Mouse (Mus musculus): Measurements from ENCODE around the gene Sugct. TPM values are rescaled to one million over a fixed set of nuclear protein-coding genes. Genes with fewer than 3 reads are reported as not detected.
A peak's percentile ranks its signal among the peaks of the same experiment; 100 is the strongest.
"Not testable (repeated sequence)": the region's sequence is repeated elsewhere in the genome, so short reads cannot be mapped to it uniquely, and the experiment has no call there.

Sugct gene
- total RNA-seq, 1 experiment from 2014 or later = 7.7 TPM

- no peak for DNase-seq
Observed at GRCm38 (mm10) chr13:17604670-17605069, 90.7 kb downstream of the Sugct start.

DNA sequence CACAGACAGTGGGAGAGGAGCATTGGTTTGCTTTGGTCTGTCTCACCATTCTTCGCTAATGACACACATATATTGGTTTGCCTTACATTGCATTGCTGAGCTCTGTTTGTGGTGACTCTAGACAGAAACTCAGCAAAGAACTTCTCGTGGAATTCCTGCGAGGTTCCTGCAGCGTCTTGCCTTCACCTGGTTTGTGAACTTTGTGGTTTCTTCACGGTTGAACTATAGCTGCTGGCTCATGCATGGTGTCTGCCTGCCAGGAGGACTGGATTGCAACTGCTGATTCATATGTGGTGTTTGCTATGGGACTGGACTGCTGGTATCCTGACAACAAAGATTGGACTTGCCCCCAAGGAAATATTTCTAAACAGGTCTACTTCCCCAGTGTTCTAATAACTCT, 91.6 kb downstream of the Sugct start:
- DNase-seq = no peak

GRCm38 (mm10) chr13:17585267-17585913, 110.0 kb downstream of the Sugct start:
- no peak for DNase-seq

GRCm38 (mm10) chr13:17584804-17585203, 110.5 kb downstream of the Sugct start:
- DNase-seq = peak; percentile 6

DNA sequence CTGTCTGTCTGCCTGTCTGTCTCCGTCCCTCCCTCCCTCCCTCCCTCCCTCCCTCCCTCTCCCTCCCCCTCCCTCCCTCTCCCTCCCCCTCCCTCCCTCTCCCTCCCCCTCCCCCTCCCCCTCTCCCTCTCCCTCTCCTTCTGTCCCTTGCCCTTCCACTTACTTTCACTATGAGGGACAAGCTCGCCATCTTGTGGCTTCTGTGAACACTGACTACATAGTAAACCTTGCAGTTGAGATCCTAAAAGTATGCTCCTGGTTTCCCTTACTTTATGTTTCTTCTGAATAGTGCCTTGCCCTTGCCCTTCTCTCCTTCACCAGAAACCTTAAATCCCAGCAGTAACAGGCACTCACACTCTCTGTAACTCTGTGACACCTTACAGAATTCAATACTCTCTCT, 113.7 kb downstream of the Sugct start:
- no peak for DNase-seq

- no peak for DNase-seq
Observed at GRCm38 (mm10) chr13:17559357-17559756, 136.0 kb downstream of the Sugct start.

DNA sequence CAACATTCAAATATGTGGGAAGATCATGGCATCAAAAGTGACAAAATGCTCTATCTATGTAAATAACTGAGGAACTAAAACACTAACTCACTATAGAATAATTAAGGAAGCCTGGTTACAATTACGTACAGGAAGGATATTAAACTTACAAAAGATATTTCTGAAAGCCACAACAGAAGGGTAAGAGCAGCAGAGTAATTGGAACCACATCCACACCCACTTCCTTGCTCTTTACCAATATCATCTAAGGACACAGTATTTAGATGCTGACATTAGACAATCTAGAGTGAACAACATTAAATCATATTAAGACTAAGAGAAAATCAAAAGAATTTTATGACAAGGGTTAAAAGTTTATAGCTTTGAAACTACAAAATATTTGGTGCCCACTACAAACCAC, 159.0 kb downstream of the Sugct start:
- no peak for DNase-seq

GRCm38 (mm10) chr13:17534871-17535270, 160.5 kb downstream of the Sugct start:
- no peak for DNase-seq

DNA sequence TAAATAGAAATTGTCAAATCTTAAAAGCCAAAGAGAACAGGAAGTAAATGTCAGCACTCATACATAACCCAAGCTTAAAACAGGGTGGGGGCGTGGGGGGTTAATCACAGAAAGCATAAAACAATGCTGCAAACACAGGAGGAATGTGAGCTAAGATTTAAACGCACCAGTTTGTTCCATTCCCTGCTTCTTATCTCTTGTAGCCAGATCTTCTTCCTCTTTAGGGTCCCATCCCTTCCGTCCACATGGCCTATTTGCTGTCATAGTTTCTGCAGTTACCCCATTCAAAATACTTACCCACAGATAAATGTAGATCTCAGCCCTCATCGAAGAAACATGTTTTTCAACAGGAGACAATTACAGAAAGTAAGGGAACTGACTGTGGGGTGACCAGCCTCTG, 160.9 kb downstream of the Sugct start:
- no peak for DNase-seq

- no peak for DNase-seq
Observed at GRCm38 (mm10) chr13:17511184-17511778, 184.1 kb downstream of the Sugct start.

DNA sequence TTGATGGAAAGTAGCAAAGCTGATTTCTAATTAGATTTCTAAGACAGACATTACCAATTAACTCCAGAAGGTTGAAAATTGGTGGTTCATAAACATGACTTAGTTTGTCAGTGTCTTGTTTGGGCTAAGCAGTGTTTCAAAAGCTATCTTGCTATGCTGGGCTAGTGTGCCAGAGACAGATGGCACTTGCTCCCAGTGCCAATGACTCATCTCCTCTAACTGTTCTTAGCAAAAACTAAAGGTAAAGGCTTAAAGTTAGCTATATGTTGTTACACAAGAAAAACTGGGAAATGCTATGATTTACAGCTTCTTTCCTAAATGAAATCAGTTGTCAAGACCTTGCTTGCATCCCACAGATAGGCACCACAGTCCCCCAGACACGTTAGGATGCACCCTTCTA, 200.4 kb downstream of the Sugct start:
- DNase-seq = no peak

DNA sequence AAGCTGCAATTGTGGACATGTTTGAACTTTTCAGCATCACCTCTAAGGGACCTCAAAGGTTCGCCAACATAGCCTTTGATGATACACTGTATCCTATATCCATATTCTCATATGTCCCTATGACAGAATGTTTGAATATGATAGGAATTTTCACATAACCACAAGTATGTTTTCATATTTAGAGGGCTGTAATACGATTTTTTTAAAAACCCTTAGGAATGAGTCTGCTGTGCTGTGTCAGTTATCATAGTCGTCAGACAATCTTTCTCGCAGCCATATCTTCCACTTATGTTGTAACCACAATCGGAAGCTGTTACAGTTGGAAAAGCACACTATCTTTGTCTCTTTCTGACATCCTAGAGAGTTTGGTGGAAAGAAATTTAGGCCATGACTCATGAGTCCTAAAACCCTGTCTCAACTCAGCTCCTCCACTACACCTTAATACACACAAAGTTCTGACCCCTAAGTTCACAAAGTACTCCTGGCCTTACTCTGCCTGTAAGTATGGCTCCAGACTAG, 201.2 kb downstream of the Sugct start:
- DNase-seq = no peak

DNA sequence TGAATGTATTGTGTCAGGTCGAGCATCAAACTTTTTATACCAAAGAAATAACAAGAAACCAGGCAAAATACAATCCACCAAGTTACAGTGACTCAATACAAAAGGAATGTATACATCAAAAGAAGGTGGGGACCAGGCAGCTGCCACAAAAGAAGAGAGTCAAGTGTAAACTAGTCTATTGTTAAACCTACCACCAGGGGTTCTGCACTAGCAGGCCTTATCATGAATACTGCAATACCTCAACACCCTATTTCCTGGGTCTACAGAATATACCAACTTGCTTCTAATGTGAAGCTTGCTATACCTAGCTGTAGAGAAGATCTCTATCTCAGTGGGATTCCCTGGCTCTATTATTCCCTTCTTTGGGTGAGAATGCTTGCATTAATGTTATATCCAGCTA, 237.4 kb downstream of the Sugct start:
- DNase-seq = not testable (repeated sequence)

DNA sequence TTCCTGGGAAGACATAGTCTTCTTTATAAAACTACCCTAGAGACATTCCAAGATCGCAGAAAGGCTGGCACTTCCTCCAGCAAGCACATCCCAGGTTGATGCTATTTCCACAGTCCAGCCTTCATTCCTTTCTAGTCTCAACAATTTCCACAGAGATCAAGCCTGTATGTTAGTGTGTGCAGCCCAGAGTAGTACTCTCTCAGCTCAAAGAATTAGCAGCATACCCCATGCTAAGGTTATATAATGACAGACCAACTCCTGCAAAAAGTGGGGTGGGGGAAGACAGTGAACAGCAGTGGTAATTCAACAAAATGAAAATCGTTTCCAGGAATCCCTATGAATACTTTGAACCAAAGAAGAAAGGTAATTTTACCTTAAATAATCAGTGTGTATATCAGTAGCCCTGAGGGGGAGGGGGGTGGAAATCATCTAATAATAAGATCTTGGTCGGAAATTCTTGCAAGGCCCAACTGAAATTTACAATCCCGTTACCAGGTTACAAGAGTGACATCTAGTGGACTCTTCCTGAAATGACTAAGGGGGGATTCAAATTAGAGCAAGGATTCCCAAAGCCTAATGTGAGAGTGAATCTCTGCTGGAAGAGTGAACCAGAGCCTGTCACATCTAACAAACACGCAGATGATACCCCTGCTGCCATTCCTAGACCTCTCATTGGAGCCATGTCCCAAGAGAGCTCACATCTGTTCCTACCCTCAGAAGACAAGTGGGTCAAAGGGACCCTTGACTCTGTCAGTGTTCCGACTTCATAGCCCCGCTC, 263.0 kb downstream of the Sugct start:
- DNase-seq = no peak

DNA sequence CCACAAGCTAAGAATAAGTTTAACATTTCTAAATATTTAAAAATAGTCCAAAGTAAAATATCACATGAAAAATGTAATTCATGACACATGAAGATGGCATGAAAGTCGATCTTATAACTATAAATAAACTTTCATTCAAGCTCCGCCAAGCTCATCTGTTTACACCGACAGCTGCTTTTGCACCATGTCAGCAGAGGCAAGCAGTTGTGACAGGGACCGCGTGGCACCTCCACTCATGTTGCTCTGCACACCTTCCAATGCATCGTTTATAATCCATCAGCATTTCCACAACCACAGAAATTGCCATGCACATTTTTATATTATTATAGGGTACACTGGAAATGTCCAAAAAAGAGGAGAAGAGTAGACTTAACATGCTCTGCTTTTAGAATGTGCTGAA, 273.5 kb downstream of the Sugct start:
- no peak for DNase-seq

DNA sequence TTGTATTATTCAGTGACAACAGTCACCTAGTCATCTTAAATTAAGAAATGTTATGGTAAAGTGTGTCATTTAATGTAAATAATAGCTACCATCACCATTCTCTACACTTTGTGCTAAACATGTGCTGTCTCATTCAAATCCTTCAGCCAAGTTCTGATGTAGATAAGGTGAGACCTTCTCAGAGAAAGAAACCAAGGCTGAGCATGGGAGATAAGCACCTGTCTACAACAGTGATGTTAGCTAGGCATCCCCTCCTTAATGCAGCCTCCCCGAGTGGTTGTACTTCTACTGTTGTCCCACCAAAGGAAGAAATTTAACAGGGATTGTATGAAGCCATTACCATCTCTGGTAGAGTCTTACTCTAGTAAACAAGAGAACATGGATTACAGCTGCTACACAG, 274.8 kb downstream of the Sugct start:
- no peak for DNase-seq

DNA sequence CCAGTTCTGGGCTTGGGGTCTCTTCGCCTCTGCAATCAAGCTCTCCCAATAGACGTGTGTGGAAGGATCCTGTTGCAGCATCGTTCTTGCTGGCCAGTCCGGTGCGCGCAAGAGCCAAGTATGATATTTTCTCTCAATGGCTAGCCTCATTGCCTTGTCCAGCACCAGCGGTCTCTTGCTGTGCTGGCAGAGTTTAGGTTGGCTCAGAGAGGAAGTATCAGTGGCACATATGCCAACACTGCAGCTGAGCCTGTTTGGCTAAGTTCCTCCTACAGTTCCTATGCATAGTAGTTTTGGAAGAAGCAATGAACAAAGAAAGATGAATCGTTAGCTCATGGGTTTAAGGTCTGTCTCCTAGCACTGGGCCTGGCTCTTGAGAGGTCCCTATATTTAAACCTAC, 352.5 kb downstream of the Sugct start:
- no peak for DNase-seq

GRCm38 (mm10) chr13:17335885-17336540, 359.3 kb downstream of the Sugct start:
- DNase-seq = no peak

GRCm38 (mm10) chr13:17326863-17327262, 368.5 kb downstream of the Sugct start:
- DNase-seq = no peak

- DNase-seq = no peak
Observed at GRCm38 (mm10) chr13:17301590-17301989, 393.8 kb downstream of the Sugct start.

GRCm38 (mm10) chr13:17297462-17298005, 397.8 kb downstream of the Sugct start:
- no peak for DNase-seq

DNA sequence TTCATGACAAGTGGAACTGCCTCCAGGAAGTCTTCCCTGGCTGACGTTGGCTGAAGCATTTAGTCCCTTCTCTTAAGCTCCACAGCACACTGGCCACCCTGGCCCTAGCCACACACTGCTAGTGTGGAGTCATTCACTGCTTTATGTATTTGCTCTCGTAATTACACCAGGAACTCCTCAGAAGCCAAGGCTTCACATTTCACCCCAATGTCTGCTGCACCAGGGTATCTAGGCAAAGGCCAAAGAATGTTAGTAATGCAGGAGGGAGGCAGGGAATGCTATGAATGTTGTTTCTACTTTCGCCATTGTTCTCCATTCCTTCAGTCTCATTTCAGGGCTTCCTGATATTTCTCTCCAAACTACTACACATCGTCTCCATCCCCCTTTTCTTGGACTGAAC, 398.4 kb downstream of the Sugct start:
- no peak for DNase-seq

DNA sequence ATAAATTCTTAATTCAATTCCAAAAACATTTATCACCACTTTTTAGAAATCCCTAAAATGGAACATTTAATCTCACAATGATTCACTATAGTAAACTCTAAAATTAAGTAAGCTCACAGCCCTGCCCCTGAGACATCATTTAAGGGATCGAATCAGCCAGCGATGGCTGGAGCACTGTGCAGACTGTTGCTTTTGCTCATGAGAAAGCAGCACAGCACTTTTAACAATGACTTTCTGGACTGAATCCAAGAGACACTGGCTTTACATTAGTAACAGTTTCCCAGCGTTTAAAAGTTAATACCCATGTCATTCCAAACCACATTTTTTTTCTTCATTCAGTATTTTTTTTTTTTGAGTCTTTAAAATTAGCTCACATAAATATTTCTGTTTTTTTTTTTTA, 398.9 kb downstream of the Sugct start:
- no peak for DNase-seq

All from adrenal gland, postnatal 25 days (tissue).